Mouse (Mus musculus): ENCODE measurements around the gene Ppp2r5e. TPM values are rescaled to one million over a fixed set of nuclear protein-coding genes. Genes with fewer than 3 reads are reported as not detected.
"Not testable (repeated sequence)": the region's sequence is repeated elsewhere in the genome, so short reads cannot be mapped to it uniquely, and the experiment has no call there.

The Ppp2r5e gene
- polyA plus RNA-seq, 1 experiment from 2014 or later = 9.4 TPM

DNA sequence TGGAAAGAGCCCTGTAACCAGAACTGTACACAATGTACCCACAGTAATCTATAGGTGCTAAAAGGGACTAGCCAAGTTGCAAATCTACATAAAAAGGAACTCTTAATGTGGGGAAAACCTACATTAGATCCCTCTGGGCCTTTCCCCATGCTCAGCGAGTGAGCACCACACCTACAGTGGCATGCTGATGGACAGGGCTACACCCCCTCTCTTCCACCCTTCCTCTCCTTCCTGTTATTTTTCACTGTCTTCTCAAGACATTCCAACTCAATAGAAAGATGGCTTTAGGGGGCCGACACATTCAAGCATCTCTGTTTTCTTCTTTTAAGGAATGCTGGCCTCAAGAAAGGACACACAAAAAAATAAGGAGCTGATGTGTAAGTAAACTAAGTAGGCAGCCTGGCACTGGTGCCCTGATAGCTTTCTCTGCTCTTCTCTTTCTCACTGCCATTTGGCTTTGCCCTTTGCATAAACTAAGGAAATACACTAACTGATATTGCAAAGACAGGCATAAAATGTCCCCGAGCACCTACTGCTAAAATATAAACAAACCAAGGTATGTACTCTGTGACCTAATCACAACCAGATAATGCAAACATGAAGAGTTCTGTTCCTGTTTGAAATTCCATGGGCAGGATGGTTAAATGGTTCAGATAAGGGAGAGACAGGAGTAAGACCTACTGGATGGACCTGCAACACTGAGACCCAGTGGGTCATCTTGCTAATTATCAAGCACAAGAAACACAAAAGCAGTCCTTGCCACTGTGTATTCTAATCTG is 103.3 kb downstream of the Ppp2r5e start:
- DNase-seq (ENCODE audit: low spot score) = no peak
- Histone ChIP-seq H3K4me1 (peaks cover 13% of the 10 kb centered on the region; the same call in 1 of the 2 replicates), H3K36me3 (peaks cover 5% of the 10 kb centered on the region; the same call in 1 of the 2 replicates), H3K27me3 (ENCODE audit: insufficient read depth, poor library complexity, severe bottlenecking) (no peaks in the 10 kb centered on the region), H3K4me3 (no peak overlapping the region), H3K27ac (no peak overlapping the region), H3K9me3 (no peaks in the 10 kb centered on the region)
- WGBS = 59% methylated on average over 3 of the region's 3 CpGs

DNA sequence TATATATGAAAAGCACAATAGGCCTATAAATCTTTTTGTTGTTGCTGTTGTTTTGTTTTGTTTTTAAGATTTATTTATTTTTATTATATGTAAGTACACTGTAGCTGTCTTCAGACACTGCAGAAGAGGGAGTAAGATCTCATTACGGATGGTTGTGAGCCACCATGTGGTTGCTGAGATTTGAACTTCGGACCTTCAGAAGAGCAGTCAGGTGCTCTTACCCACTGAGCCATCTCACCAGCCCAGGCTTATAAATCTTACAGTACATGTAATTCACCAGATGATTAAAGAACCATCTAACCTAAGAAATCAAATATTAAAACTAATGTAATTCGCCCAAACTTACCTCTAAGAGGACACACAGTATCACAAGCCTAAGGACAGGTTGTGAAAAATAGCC is 103.9 kb downstream of the Ppp2r5e start:
- H3K9me3 ChIP-seq; H3K27me3 ChIP-seq (ENCODE audit: insufficient read depth, poor library complexity, severe bottlenecking); H3K27ac ChIP-seq; H3K36me3 ChIP-seq; H3K4me3 ChIP-seq; DNase-seq (ENCODE audit: low spot score): not testable (repeated sequence)
- whole genome bisulfite sequencing = 87% methylated on average over 3 of the region's 3 CpGs
- H3K4me1 ChIP-seq = peaks cover 13% of the 10 kb centered on the region; the same call in 1 of the 2 replicates

DNA sequence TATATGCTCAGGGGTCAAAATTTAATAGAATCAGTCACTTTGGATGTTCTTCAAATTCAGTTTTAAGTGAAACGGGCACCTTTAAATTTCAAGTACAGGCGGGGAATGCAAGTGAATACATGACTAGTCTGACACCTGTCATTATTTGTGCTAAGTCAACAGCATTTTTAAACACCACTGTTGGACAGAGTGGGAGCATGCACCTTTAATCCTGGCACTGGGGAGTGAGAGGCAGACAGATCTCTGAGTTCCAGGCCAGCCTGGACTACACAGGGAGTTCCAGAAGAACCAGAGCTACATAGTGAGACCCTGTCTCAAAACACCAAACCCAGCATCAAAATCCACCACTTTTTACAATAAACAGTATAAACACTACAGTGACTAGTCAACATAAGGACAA is 108.5 kb downstream of the Ppp2r5e start:
- Histone ChIP-seq H3K27ac (no peak overlapping the region), H3K9me3 (no peaks in the 10 kb centered on the region), H3K4me1 (peaks cover 8% of the 10 kb centered on the region; the same call in 1 of the 2 replicates), H3K36me3 (peaks cover 5% of the 10 kb centered on the region; the same call in 1 of the 2 replicates), H3K27me3 (ENCODE audit: insufficient read depth, poor library complexity, severe bottlenecking) (no peaks in the 10 kb centered on the region), H3K4me3 (no peak overlapping the region)
- WGBS = 92% methylated on average over 2 of the region's 2 CpGs
- no peak for DNase-seq (ENCODE audit: low spot score)

DNA sequence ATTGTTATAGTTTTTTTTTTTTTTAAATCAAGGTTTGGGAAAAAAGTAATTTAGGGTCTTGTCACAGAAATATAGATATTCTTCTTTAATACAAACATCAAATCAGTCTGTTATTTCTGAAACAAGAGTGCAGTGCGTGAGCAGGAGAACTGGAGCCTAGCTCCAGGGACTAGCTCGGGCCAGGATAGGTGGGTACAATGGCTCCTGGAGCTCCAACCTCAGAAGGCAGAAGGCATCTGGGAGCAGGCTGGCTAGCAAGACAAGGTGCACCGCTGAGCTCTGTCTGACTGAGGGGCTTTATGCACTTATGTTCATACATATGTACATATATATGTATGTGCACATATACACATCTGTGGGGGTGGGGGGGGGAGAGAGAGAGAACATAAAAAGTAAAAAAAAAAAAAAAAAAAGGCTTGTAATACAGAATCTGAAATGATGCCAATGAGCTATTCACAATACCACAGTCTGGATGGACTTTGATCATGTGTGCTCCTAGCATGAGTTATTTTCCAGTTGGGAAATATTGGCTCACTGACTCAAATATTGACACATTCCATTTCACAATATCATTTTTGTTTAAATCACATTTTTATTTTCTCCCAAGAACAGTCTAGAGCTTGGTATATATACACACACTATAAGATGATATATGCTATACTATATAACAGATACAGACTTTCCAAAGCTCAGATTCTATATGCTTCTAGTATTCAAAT is 109.3 kb downstream of the Ppp2r5e start:
- no peak for DNase-seq (ENCODE audit: low spot score)
- Histone ChIP-seq H3K36me3 (peaks cover 8% of the 10 kb centered on the region; the same call in 1 of the 2 replicates), H3K9me3 (no peaks in the 10 kb centered on the region), H3K4me1 (peaks cover 8% of the 10 kb centered on the region; the same call in 1 of the 2 replicates), H3K27me3 (ENCODE audit: insufficient read depth, poor library complexity, severe bottlenecking) (no peaks in the 10 kb centered on the region), H3K4me3 (no peak overlapping the region), H3K27ac (no peak overlapping the region)
- WGBS = 96% methylated on average over 3 of the region's 3 CpGs

DNA sequence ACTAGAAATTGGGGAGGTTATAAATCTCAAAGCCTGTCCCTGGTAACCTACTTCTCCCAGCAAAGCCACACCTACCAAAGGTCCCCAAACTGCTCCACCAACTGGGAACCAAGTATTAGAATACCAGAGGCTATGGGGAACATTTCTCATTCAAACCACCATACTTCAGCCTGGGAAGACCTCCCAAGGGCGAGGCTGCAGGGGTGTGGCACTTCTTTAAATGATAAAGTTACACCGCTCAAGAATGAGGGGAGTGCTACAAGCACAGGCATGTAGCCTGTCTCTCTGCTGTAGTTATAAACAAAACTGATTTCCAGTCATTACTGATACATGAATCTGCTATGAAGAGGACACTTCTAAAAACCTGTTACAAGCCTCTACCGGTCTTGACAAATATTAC is 113.3 kb downstream of the Ppp2r5e start:
- H3K27ac ChIP-seq = no peak overlapping the region
- H3K9me3 ChIP-seq = no peaks in the 10 kb centered on the region
- WGBS = 80% methylated on average over 3 of the region's 3 CpGs
- H3K36me3 ChIP-seq = peaks cover 8% of the 10 kb centered on the region; the same call in 1 of the 2 replicates
- H3K4me1 ChIP-seq = peaks cover 11% of the 10 kb centered on the region; the same call in 1 of the 2 replicates
- no peak overlapping the region for H3K4me3 ChIP-seq
- no peaks in the 10 kb centered on the region for H3K27me3 ChIP-seq (ENCODE audit: insufficient read depth, poor library complexity, severe bottlenecking)
- no peak for DNase-seq (ENCODE audit: low spot score)

DNA sequence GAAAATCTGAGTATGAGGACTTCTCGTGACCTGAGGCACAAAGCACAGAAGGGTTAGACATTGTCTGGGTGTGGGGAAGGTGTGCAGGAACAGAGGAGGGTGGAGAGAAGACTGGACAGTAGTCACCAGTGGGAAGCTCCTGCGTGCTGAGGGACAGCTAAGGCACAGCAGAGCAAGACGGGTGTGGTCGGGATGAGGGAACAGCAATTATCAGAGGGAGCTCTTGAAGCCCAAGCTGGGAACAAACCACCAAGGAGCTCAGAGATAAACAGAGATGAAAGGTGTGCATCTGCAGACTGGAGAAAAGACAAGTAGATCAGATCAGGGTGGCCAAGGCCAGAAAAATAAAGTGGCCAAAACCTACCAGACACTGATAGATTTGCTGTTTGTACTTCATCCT is 114.0 kb downstream of the Ppp2r5e start:
- DNase-seq (ENCODE audit: low spot score) = no peak
- Histone ChIP-seq H3K4me1 (peaks cover 11% of the 10 kb centered on the region; the same call in 1 of the 2 replicates), H3K27ac (no peak overlapping the region), H3K36me3 (peaks cover 8% of the 10 kb centered on the region; the same call in 1 of the 2 replicates), H3K4me3 (no peak overlapping the region), H3K27me3 (ENCODE audit: insufficient read depth, poor library complexity, severe bottlenecking) (no peaks in the 10 kb centered on the region), H3K9me3 (no peaks in the 10 kb centered on the region)
- WGBS = 73% methylated on average over 4 of the region's 4 CpGs

DNA sequence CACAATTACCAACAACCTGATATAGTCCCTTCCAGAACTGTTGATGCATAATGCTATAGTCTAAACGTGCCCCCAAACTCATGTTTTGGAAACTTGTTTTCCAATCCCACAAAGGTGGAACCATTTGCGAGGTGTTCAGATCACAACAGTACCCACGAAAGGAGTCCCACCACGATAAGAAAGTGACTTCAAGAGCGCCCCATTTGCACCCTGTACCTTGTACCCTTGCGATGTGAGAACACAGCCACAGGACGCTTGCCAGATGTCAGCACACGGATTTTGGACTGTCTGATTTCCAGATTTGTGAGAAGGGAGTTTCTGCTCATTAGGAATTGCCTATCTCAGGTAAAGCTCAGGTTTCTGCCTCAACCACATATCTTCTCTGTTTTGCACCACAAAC is 116.0 kb downstream of the Ppp2r5e start:
- Histone ChIP-seq H3K36me3 (peaks cover 8% of the 10 kb centered on the region; the same call in 1 of the 2 replicates), H3K27me3 (ENCODE audit: insufficient read depth, poor library complexity, severe bottlenecking) (no peaks in the 10 kb centered on the region), H3K4me3 (no peak overlapping the region), H3K27ac (no peak overlapping the region), H3K9me3 (no peaks in the 10 kb centered on the region), H3K4me1 (peaks cover 11% of the 10 kb centered on the region; the same call in 1 of the 2 replicates)
- WGBS = 92% methylated on average over 8 of the region's 8 CpGs
- DNase-seq (ENCODE audit: low spot score) = no peak

DNA sequence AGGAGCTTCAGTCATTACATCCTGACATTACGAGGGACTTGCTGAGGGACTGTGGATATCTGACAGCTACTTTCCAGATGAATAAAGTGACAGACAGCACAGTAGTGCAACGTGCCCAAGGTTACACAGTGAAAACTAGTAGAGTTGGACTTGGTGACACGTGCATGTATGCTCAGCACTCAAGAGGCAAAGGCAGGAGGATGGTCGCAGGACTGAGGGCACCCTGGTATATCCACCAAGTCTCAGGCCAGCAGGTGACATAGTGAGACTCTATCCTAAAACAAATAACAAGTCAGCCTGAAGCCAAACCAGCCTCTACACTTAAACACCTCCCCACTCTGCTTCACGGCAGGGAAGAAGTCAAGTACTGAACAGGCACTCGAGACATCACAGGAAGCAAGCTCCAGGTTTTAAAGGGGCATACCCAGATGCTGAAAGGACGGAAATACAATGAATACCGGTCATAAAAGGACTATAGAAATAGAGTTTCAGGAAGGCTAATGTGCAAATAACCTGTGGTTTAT is 116.6 kb downstream of the Ppp2r5e start:
- WGBS = 62% methylated on average over 8 of the region's 8 CpGs
- Histone ChIP-seq H3K4me3 (no peak overlapping the region), H3K27me3 (ENCODE audit: insufficient read depth, poor library complexity, severe bottlenecking) (no peaks in the 10 kb centered on the region), H3K36me3 (peaks cover 8% of the 10 kb centered on the region; the same call in 1 of the 2 replicates), H3K9me3 (no peaks in the 10 kb centered on the region), H3K4me1 (peaks cover 11% of the 10 kb centered on the region; the same call in 1 of the 2 replicates), H3K27ac (no peak overlapping the region)
- no peak for DNase-seq (ENCODE audit: low spot score)

DNA sequence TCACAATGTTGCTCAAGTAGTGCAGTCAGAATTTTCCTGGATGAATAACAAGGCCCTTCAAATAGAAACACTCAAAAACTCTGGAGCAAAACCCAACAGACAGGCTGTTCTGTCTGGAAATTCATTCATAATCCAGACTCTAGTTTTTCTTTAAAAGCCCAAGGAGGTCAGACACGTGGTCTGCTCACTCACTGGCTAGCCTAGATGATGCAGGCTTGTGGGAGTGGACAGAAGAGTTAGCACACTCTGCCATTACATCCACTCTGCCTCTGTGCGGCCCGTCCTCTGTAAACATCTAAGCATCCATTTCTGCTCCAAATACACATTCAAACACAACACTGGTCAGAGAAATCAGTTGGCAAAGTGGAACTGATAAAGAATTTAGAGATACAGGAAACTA is 117.4 kb downstream of the Ppp2r5e start:
- Histone ChIP-seq H3K27ac (no peak overlapping the region), H3K27me3 (ENCODE audit: insufficient read depth, poor library complexity, severe bottlenecking) (no peaks in the 10 kb centered on the region), H3K36me3 (peaks cover 8% of the 10 kb centered on the region; the same call in 1 of the 2 replicates), H3K9me3 (no peaks in the 10 kb centered on the region), H3K4me3 (no peak overlapping the region), H3K4me1 (peaks cover 16% of the 10 kb centered on the region; the same call in 1 of the 2 replicates)
- no peak for DNase-seq (ENCODE audit: low spot score)
- WGBS = 94% methylated on average over 3 of the region's 3 CpGs

DNA sequence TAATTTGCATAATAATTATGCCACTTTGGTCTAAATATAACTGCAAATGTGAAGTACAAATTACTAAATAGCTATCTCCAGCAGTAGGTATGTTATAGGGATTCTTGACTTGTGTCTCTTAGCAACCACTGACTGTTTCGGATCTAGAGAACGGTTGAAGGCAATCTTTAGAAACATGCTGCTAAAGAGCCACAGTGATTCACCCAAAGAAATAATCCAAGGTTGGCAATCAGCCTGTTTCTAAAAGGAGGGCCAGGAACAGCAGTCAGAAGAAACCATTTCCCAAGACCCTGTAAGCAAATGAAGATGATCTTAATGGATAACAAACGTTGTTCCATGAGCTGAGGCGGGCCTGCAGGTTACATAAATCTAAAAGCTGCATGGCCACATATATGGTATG is 117.9 kb downstream of the Ppp2r5e start:
- 80% methylated on average over 4 of the region's 4 CpGs for WGBS
- Histone ChIP-seq H3K27me3 (ENCODE audit: insufficient read depth, poor library complexity, severe bottlenecking) (no peaks in the 10 kb centered on the region), H3K36me3 (peaks cover 8% of the 10 kb centered on the region; the same call in 1 of the 2 replicates), H3K4me1 (peaks cover 16% of the 10 kb centered on the region; the same call in 1 of the 2 replicates), H3K9me3 (no peaks in the 10 kb centered on the region), H3K27ac (no peak overlapping the region), H3K4me3 (no peak overlapping the region)
- DNase-seq (ENCODE audit: low spot score) = no peak

DNA sequence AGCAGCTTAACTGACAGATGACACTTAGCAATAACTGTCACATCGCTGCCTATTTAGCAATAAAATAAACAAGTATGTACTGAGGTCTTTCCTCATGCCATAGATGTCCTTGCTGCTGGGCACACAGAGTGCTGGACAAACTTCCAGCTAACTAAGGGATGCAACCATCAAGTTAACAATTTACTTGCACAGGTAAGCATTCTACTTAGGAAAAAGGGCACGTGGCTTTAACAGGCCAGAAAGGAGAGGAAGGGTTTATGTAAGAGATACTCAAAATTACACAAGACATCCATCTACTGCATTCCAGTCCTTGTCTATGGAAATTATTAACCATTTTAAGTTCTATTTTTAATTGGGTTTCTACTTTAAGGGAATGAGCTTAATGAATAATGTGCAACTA is 123.0 kb downstream of the Ppp2r5e start:
- DNase-seq (ENCODE audit: low spot score) = no peak
- Histone ChIP-seq H3K4me1 (peaks cover 4% of the 10 kb centered on the region; the same call in 1 of the 2 replicates), H3K4me3 (no peak overlapping the region), H3K9me3 (no peaks in the 10 kb centered on the region), H3K36me3 (0 out of 2 replicates have a peak, but pooled peaks cover 2% of the 10 kb centered on the region), H3K27ac (no peak overlapping the region), H3K27me3 (ENCODE audit: insufficient read depth, poor library complexity, severe bottlenecking) (no peaks in the 10 kb centered on the region)
- WGBS = 90% methylated on average over 2 of the region's 2 CpGs

DNA sequence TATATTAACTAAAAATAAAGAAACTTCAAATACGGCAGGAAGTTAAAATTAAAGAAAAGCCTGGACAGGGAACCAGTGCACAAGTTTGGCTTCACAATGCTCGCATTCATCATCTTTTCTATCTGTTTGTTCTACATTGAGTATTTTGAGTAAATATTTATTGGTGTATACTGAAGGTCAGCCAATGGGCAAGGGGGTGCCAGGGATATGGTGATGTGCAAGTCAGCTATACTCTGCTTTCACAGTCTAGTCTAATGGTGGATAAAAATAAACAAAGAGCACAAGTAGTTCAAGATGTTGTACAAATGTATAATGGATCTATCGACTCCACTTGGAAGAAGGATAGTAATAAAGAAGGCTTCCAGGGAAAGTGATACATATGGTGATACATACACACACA is 123.9 kb downstream of the Ppp2r5e start:
- DNase-seq (ENCODE audit: low spot score) = no peak
- Histone ChIP-seq H3K27ac (no peak overlapping the region), H3K4me1 (peaks cover 4% of the 10 kb centered on the region; the same call in 1 of the 2 replicates), H3K9me3 (no peaks in the 10 kb centered on the region), H3K4me3 (no peak overlapping the region), H3K27me3 (ENCODE audit: insufficient read depth, poor library complexity, severe bottlenecking) (no peaks in the 10 kb centered on the region), H3K36me3 (0 out of 2 replicates have a peak, but pooled peaks cover 6% of the 10 kb centered on the region)
- WGBS = 91% methylated on average over 3 of the region's 3 CpGs

DNA sequence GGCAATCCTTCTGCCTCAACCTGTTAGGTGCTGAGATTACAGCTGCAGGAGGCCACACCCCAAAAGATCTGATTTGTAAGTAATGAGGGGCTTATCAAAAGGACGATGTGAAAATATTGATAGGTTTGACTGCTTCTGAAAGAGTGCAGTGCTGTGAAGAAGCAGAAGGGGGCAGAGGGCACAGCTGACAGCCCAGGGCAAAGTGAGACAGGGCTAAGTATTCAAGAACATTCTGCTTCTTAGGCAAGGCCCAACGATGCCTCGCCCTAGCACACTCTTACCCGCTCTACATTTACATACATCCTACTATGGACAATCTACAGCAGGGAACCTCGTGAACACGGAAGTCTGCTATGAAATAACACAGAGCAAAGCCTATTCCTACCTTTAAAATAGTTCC is 128.2 kb downstream of the Ppp2r5e start:
- peaks cover 32% of the 10 kb centered on the region for H3K36me3 ChIP-seq
- WGBS = 90% methylated on average over 6 of the region's 6 CpGs
- no peak overlapping the region for H3K27ac ChIP-seq
- no peak overlapping the region for H3K4me3 ChIP-seq
- H3K4me1 ChIP-seq = no peaks in the 10 kb centered on the region
- DNase-seq (ENCODE audit: low spot score) = no peak
- no peaks in the 10 kb centered on the region for H3K27me3 ChIP-seq (ENCODE audit: insufficient read depth, poor library complexity, severe bottlenecking)
- H3K9me3 ChIP-seq = no peaks in the 10 kb centered on the region

Data from heart, embryonic 10.5 days (tissue).